9 mouse cellular contexts compared by ENCODE assay signal in genomic region chr5:118069315-118069714, GRCm38 (mm10). TPM values are rescaled to one million over a fixed set of nuclear protein-coding genes. Genes with fewer than 3 reads are reported as not detected.
DNase-seq lines count a peak whose midpoint lies in the region; ATAC-seq and TF ChIP-seq lines count a peak whose summit lies in the region.
"Had no signal": no experiment of that assay in that cellular context is flagged by ENCODE, and none has a peak within 500 bp of the region (broad histone marks: within the 10 kb centered on the region; RNA-seq: fewer than 3 reads in every experiment).

No protein-coding gene starts in this region.

- H3K4me1 ChIP-seq in forebrain, postnatal 0 days (ENCODE audit: insufficient read depth) = no peaks in the 10 kb centered on the region
- peaks cover 38% of the 10 kb centered on the region for H3K4me1 ChIP-seq in hindbrain, embryonic 15.5 days (replicated peaks)

- peak; percentile 54 for DNase-seq in MEL-GATA-1-ER (ENCODE audit: extremely low read depth, low read depth)
- peak; percentile 84 for DNase-seq in forebrain, postnatal 0 days
- DNase-seq in left cerebral cortex, adult 11 months (ENCODE audit: low spot score) = peak; percentile 66
- DNase-seq in lung, postnatal 36 days = peak; percentile 69
- DNase-seq in right cerebral cortex, adult 18-20 months = peak; percentile 80
- peak; percentile 50 for DNase-seq in urinary bladder, postnatal 25 days (ENCODE audit: low spot score)

- peak; percentile 17 for ATAC-seq in cerebellum, adult (ENCODE audit: insufficient number of reproducible peaks, low FRiP score, low TSS enrichment)
- ATAC-seq in forebrain, postnatal 0 days = peak; percentile 61
- peak; percentile 42; the same call in 1 of the 2 replicates for ATAC-seq in hindbrain, embryonic 15.5 days (ENCODE audit: low FRiP score, low read depth)

- H3K9ac ChIP-seq in forebrain, postnatal 0 days = no peak overlapping the region
- H3K9ac ChIP-seq in hindbrain, embryonic 15.5 days = no peak overlapping the region
- H3K9ac ChIP-seq: limb, embryonic 15.5 days had no signal

- H3K27ac ChIP-seq in forebrain, postnatal 0 days (ENCODE audit: low read depth, low read length) = no peak overlapping the region
- H3K27ac ChIP-seq in hindbrain, embryonic 15.5 days (replicated peaks) = no peak overlapping the region
- H3K27ac ChIP-seq: limb, embryonic 15.5 days had no signal

- no peaks in the 10 kb centered on the region for H3K9me3 ChIP-seq in forebrain, postnatal 0 days (ENCODE audit: low read length)
- no peaks in the 10 kb centered on the region for H3K9me3 ChIP-seq in hindbrain, embryonic 15.5 days
- H3K9me3 ChIP-seq: limb, embryonic 15.5 days had no signal

- TF ChIP-seq CTCF in forebrain, postnatal 0 days (IDR thresholded peaks at IDR 0.05; ENCODE audit: low read depth) = peak; percentile 98

- H3K36me3 ChIP-seq in forebrain, postnatal 0 days (ENCODE audit: insufficient read depth) = peaks cover 19% of the 10 kb centered on the region
- H3K36me3 ChIP-seq in hindbrain, embryonic 15.5 days = peaks cover 6% of the 10 kb centered on the region; the same call in 1 of the 2 replicates

- H3K27me3 ChIP-seq in forebrain, postnatal 0 days (ENCODE audit: insufficient read depth, low read length) = no peaks in the 10 kb centered on the region
- no peaks in the 10 kb centered on the region for H3K27me3 ChIP-seq in hindbrain, embryonic 15.5 days
- H3K27me3 ChIP-seq: limb, embryonic 15.5 days had no signal

- WGBS in forebrain, postnatal 0 days = 45% methylated on average over 9 of the region's 9 CpGs
- 46% methylated on average over 9 of the region's 9 CpGs for WGBS in hindbrain, embryonic 15.5 days

- H3K4me3 ChIP-seq in forebrain, postnatal 0 days (ENCODE audit: low read depth, low read length) = no peak overlapping the region
- H3K4me3 ChIP-seq in hindbrain, embryonic 15.5 days = no peak overlapping the region
- H3K4me3 ChIP-seq: limb, embryonic 15.5 days had no signal

- H3K4me2 ChIP-seq in forebrain, postnatal 0 days (ENCODE audit: low read depth) = no peak overlapping the region
- no peak overlapping the region for H3K4me2 ChIP-seq in hindbrain, embryonic 15.5 days
- H3K4me2 ChIP-seq: limb, embryonic 15.5 days had no signal

RNA-seq across cellular contexts. Expression of gene Tesc, which starts 41.8 kb away (rescaled TPM):
- 8.5 and 13.0 TPM in 2 replicates for total RNA-seq in forebrain, postnatal 0 days (2014; rRNA removed)
- 12.2 and 19.9 TPM in 2 replicates for polyA plus RNA-seq in forebrain, postnatal 0 days (2015; fragmentation: Nextera tagmentation; extraction: Ambion mirVana)
- 2.9 and 3.5 TPM in 2 replicates for polyA plus RNA-seq in hindbrain, embryonic 15.5 days (2015; fragmentation: Nextera tagmentation; extraction: Ambion mirVana)
